Mouse (Mus musculus): ENCODE results near the gene Sbk1. TPM values are rescaled to one million over a fixed set of nuclear protein-coding genes. Genes with fewer than 3 reads are reported as not detected.

Gene Sbk1
- polyA plus RNA-seq, 1 experiment = 14.2 TPM

DNA sequence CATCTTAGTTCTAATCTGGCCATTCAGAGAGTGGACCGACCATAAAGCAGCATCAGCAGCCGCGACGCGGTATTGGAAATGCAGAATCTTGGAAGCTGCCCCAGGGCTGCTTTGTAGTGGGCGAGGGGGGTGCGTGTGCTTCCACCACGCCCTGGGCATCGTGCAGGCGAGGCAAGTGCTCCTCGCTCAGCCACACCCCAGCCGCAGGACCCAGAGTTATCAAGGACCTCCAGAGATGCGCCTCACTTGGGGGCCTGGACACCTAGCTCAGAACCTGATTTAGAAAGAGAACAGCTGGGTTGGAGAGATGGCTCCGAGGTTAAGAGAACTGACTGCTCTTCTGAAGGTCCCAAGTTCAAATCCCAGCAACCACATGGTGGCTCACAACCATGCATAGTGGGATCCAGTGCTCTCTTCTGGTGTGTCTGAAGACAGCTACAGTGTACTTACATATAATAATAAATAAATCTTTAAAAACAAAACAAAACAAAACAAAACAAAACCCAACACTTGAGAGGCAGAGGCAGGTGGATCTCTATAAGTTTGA is 31.5 kb upstream of the Sbk1 start:
- TF ChIP-seq POLR2A (IDR thresholded peaks at IDR 0.05; ENCODE audit: borderline replicate concordance, extremely low read depth, low read depth, low read length) = no peak
- no peak for TF ChIP-seq CTCF (IDR thresholded peaks at IDR 0.05; ENCODE audit: insufficient read depth, low read length)
- no peak for DNase-seq
- Histone ChIP-seq H3K4me1 (ENCODE audit: control insufficient read depth, insufficient read depth, low read length) (no peaks in the 10 kb centered on the region), H3K4me3 (replicated peaks; ENCODE audit: extremely low read depth, low read depth, low read length) (no peak overlapping the region)
- WGBS = 75% methylated on average over 14 of the region's 14 CpGs

DNA sequence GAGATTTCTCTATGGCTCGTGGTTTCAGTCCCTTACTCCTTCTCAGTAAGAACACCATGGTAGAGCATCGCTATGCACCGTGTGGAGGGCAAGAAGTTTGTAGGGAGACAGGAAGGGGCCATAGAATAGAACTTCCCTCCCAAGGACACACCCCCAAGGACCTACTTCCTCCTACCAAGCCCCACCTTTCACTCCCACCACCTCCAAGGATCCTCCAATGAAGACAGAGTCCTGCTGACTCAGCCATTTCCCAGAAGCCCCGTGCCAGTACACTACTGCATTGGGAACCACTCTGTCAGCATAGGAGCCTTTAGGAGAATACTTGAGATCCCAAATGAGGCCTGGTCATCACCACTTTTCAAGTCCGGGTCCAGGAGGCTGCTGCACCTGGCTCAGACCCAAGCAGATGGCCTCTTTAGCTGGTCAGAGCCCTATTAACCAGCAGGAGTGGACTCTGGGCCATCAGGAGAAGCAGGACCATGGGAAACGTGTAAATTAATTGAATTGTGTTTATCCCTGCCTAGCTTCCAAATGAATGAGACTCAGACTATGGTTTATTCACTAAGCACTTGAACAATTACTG is 28.2 kb upstream of the Sbk1 start:
- 51% methylated on average over 6 of the region's 6 CpGs for WGBS
- Histone ChIP-seq H3K4me1 (ENCODE audit: control insufficient read depth, insufficient read depth, low read length) (no peaks in the 10 kb centered on the region), H3K4me3 (replicated peaks; ENCODE audit: extremely low read depth, low read depth, low read length) (no peak overlapping the region)
- no peak for TF ChIP-seq POLR2A (IDR thresholded peaks at IDR 0.05; ENCODE audit: borderline replicate concordance, extremely low read depth, low read depth, low read length)
- no peak for TF ChIP-seq CTCF (IDR thresholded peaks at IDR 0.05; ENCODE audit: insufficient read depth, low read length)
- no peak for DNase-seq

DNA sequence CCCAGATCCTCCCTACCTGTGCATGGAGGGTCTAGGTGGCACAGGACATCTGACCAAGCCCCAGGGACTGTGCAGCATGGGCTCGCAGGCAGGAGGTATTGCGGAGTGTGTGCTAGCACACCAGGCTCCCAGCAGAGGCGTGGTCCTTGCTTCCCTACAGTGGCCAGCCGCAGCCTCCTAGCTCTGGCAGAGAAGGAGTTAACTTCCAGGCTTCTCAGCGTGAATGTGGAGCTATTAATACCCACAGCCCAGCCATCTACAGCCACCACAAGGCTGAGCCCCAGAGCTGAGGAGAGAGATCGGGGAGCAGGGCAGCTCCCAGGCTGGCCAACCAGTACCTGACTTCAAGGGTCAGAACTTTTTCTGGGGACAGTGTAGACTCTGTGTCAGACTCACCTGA is 24.3 kb upstream of the Sbk1 start:
- H3K4me3 ChIP-seq (replicated peaks; ENCODE audit: extremely low read depth, low read depth, low read length) = no peak overlapping the region
- TF ChIP-seq POLR2A (IDR thresholded peaks at IDR 0.05; ENCODE audit: borderline replicate concordance, extremely low read depth, low read depth, low read length) = no peak
- no peak for TF ChIP-seq CTCF (IDR thresholded peaks at IDR 0.05; ENCODE audit: insufficient read depth, low read length)
- 15% methylated on average over 6 of the region's 6 CpGs for WGBS
- H3K4me1 ChIP-seq (ENCODE audit: control insufficient read depth, insufficient read depth, low read length) = no peaks in the 10 kb centered on the region
- no peak for DNase-seq

DNA sequence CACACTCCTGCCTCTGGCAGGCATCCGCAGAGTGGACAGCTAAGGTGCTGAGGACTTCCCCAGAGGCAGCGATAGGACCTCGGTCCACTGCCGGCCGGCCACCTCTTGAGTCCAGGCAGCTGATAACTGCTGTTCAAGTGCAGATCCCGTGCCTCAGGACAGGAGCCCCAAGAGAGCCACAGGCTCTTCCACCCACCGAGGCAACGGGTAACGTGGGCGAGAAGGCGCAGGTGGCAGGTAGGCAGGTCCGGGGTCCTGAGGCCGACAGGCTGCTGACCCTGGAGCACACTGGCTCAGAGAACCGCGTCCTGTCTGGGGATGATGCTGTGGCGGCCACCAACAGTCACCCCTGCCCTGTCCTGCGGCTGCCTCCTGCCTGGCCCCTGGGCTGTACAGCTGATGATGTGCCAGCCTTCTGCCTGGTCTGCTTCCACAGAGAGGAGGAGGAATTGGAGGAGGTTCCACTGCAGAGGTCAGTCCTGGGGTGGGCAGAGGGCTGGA is 23.7 kb upstream of the Sbk1 start:
- WGBS = 40% methylated on average over 17 of the region's 17 CpGs
- no peak for TF ChIP-seq CTCF (IDR thresholded peaks at IDR 0.05; ENCODE audit: insufficient read depth, low read length)
- TF ChIP-seq POLR2A (IDR thresholded peaks at IDR 0.05; ENCODE audit: borderline replicate concordance, extremely low read depth, low read depth, low read length) = no peak
- no peak for DNase-seq
- no peak overlapping the region for H3K4me3 ChIP-seq (replicated peaks; ENCODE audit: extremely low read depth, low read depth, low read length)
- no peaks in the 10 kb centered on the region for H3K4me1 ChIP-seq (ENCODE audit: control insufficient read depth, insufficient read depth, low read length)

DNA sequence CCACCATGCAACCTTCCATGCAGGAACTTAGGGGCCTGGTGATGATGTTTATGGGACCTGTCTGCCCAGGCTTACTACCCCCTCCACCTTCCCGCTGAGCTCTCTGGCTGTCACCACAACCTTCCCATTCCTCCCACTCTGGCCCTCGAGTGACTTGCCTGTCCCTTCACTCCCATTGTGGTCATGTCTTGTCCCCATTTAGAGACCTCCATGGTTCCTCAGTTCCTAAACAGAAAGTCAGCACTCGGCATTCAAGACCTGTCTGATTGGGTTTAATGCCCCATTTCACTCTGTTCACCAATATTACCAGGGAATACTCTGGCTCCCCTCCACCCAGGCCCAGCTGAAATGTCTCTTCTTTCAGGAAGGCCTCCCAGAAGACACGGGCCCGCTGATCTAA is 23.3 kb upstream of the Sbk1 start:
- TF ChIP-seq CTCF (IDR thresholded peaks at IDR 0.05; ENCODE audit: insufficient read depth, low read length) = no peak
- TF ChIP-seq POLR2A (IDR thresholded peaks at IDR 0.05; ENCODE audit: borderline replicate concordance, extremely low read depth, low read depth, low read length) = no peak
- 71% methylated on average over 5 of the region's 5 CpGs for WGBS
- DNase-seq = no peak
- Histone ChIP-seq H3K4me3 (replicated peaks; ENCODE audit: extremely low read depth, low read depth, low read length) (no peak overlapping the region), H3K4me1 (ENCODE audit: control insufficient read depth, insufficient read depth, low read length) (no peaks in the 10 kb centered on the region)

DNA sequence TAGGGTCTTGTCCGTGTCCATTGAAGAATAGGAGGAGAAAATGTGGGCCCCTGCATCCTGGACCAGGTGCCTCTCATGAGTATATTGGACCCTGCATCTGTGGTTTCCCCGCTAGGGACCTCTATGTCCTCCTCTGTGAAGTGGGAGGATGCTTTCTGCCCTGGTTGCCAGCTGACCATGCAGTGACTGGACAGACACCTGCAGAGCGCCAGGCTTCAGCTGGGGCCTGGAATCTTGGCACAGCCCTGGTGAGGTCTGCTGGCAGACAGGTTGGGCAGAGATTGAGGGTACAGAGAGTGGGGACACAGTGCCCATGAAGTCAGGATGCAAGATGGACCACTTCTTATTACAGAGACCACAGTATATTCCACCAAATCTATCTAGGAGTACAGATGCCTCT is 22.4 kb upstream of the Sbk1 start:
- no peak for TF ChIP-seq POLR2A (IDR thresholded peaks at IDR 0.05; ENCODE audit: borderline replicate concordance, extremely low read depth, low read depth, low read length)
- TF ChIP-seq CTCF (IDR thresholded peaks at IDR 0.05; ENCODE audit: insufficient read depth, low read length) = no peak

DNA sequence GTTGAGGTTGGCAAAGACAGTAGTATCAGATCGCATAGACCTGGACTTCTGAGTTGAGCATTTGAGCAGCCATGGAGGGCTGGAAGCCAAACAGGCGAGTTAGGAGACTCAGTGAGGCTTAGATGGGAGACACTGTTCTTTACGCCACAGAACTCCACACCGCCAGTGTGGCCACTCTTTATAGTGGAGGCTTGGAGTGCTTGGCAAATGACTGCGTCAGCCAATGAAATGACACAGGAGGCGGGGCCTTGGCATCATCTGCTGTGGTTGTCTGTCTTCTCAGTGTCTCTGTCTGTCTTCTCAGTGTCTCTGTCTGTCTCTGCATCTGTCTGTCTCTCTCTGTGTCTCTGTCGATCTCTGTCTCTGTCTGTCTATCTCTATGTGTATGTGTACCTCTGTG is 21.9 kb upstream of the Sbk1 start:
- Histone ChIP-seq H3K4me3 (replicated peaks; ENCODE audit: extremely low read depth, low read depth, low read length) (no peak overlapping the region), H3K4me1 (ENCODE audit: control insufficient read depth, insufficient read depth, low read length) (no peaks in the 10 kb centered on the region)
- 72% methylated on average over 7 of the region's 7 CpGs for WGBS
- no peak for TF ChIP-seq POLR2A (IDR thresholded peaks at IDR 0.05; ENCODE audit: borderline replicate concordance, extremely low read depth, low read depth, low read length)
- TF ChIP-seq CTCF (IDR thresholded peaks at IDR 0.05; ENCODE audit: insufficient read depth, low read length) = no peak
- no peak for DNase-seq

More for the DNA sequence above, 22.4 kb upstream of the Sbk1 start:
- Histone ChIP-seq H3K4me3 (replicated peaks; ENCODE audit: extremely low read depth, low read depth, low read length) (no peak overlapping the region), H3K4me1 (ENCODE audit: control insufficient read depth, insufficient read depth, low read length) (no peaks in the 10 kb centered on the region)
- 89% methylated on average over 3 of the region's 3 CpGs for WGBS
- DNase-seq = no peak

DNA sequence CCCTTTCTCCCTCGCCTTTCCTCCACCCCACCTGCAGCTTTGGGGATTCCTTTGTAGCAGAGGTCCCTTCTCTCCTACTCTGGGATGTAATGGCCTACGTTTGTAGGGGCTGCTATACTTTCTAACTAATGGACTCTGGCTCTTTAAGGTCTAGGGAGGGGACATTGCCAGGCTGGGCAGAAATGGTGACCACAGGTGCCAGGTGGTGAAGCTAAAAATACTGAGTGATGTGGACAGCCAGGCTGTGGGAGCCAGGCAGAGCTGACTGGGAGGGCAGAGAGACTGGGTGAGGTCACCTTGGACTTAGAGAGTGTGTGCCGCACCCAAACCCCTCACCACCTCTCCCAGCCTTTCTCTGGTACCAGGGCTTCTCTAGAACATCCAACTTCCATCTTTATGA is 20.7 kb upstream of the Sbk1 start:
- H3K4me3 ChIP-seq (replicated peaks; ENCODE audit: extremely low read depth, low read depth, low read length) = no peak overlapping the region
- H3K4me1 ChIP-seq (ENCODE audit: control insufficient read depth, insufficient read depth, low read length) = no peaks in the 10 kb centered on the region
- no peak for TF ChIP-seq POLR2A (IDR thresholded peaks at IDR 0.05; ENCODE audit: borderline replicate concordance, extremely low read depth, low read depth, low read length)
- TF ChIP-seq CTCF (IDR thresholded peaks at IDR 0.05; ENCODE audit: insufficient read depth, low read length) = no peak
- whole genome bisulfite sequencing = 57% methylated on average over 3 of the region's 3 CpGs
- DNase-seq = no peak

DNA sequence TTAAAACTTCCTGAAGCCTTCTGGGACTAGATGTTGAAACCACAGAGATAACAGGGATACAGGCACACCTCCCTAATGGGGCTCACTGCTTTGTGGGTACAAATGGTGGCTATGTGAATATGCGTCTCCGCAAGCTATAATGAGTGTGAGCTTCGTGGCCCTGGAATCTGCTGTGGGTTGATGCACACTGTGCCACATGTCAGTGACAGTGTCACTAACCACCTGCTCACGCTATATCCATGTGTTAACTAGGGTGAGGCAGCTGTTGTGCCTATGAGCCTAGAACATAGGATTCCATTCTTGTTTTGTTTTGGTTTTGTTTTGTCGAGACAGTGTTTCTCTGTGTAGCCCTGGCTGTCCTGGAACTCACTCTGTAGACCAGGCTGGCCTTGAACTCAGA is 20.2 kb upstream of the Sbk1 start:
- H3K4me3 ChIP-seq (replicated peaks; ENCODE audit: extremely low read depth, low read depth, low read length) = no peak overlapping the region

More for the DNA sequence above, 20.2 kb upstream of the Sbk1 start:
- WGBS = 81% methylated on average over 5 of the region's 5 CpGs
- TF ChIP-seq POLR2A (IDR thresholded peaks at IDR 0.05; ENCODE audit: borderline replicate concordance, extremely low read depth, low read depth, low read length) = no peak
- no peak for TF ChIP-seq CTCF (IDR thresholded peaks at IDR 0.05; ENCODE audit: insufficient read depth, low read length)
- no peaks in the 10 kb centered on the region for H3K4me1 ChIP-seq (ENCODE audit: control insufficient read depth, insufficient read depth, low read length)
- no peak for DNase-seq

Data from lung, adult 2 months (tissue).